Mouse (Mus musculus): ENCODE measurements at regions not wholly inside any gene's neighbourhood (a gene's known extent, or its start where the extent isn't known, plus 50 kb on each side); places are given as distances from the start of the nearest gene placed in this dataset.

GRCm38 (mm10) chr1:90343492-90343891 lies 139.7 kb downstream of the Ackr3 start:
- DNase-seq (ENCODE audit: low spot score) = no peak

- DNase-seq (ENCODE audit: low spot score) = no peak
Measured at GRCm38 (mm10) chr1:90347032-90347431, 143.3 kb downstream of the Ackr3 start.

GRCm38 (mm10) chr1:90349611-90350010 lies 145.8 kb downstream of the Ackr3 start:
- DNase-seq (ENCODE audit: low spot score) = no peak

- DNase-seq (ENCODE audit: low spot score) = no peak
Measured at GRCm38 (mm10) chr1:90353325-90353724, 149.5 kb downstream of the Ackr3 start.

GRCm38 (mm10) chr1:90356567-90356966 lies 152.8 kb downstream of the Ackr3 start:
- no peak for DNase-seq (ENCODE audit: low spot score)

- DNase-seq (ENCODE audit: low spot score) = no peak
Measured at GRCm38 (mm10) chr1:90357391-90357790, 153.6 kb downstream of the Ackr3 start.

GRCm38 (mm10) chr1:90358971-90359370 lies 155.2 kb downstream of the Ackr3 start:
- DNase-seq (ENCODE audit: low spot score) = peak; percentile 36

GRCm38 (mm10) chr1:90360065-90360464 lies 156.3 kb downstream of the Ackr3 start:
- DNase-seq (ENCODE audit: low spot score) = peak; percentile 24

- DNase-seq (ENCODE audit: low spot score) = peak; percentile 38
Measured at GRCm38 (mm10) chr1:90364444-90364843, 160.7 kb downstream of the Ackr3 start.

GRCm38 (mm10) chr1:90368581-90368980 lies 164.8 kb downstream of the Ackr3 start:
- DNase-seq (ENCODE audit: low spot score) = peak; percentile 23

GRCm38 (mm10) chr1:90369287-90369686 lies 165.5 kb downstream of the Ackr3 start:
- no peak for DNase-seq (ENCODE audit: low spot score)

GRCm38 (mm10) chr1:90370766-90371165 lies 167.0 kb downstream of the Ackr3 start:
- no peak for DNase-seq (ENCODE audit: low spot score)

- DNase-seq (ENCODE audit: low spot score) = no peak
Measured at GRCm38 (mm10) chr1:90373001-90373400, 169.2 kb downstream of the Ackr3 start.

- no peak for DNase-seq (ENCODE audit: low spot score)
Measured at GRCm38 (mm10) chr1:90374517-90374916, 170.7 kb downstream of the Ackr3 start.

GRCm38 (mm10) chr1:90380034-90380705 lies 176.4 kb downstream of the Ackr3 start:
- DNase-seq (ENCODE audit: low spot score) = no peak

- DNase-seq (ENCODE audit: low spot score) = no peak
Measured at GRCm38 (mm10) chr1:90382941-90383470, 179.2 kb downstream of the Ackr3 start.

- DNase-seq (ENCODE audit: low spot score) = no peak
Measured at GRCm38 (mm10) chr1:90385024-90385423, 181.2 kb downstream of the Ackr3 start.

- DNase-seq (ENCODE audit: low spot score) = no peak
Measured at GRCm38 (mm10) chr1:90386792-90387191, 183.0 kb downstream of the Ackr3 start.

GRCm38 (mm10) chr1:90390422-90390821 lies 186.6 kb downstream of the Ackr3 start:
- DNase-seq (ENCODE audit: low spot score) = no peak

- no peak for DNase-seq (ENCODE audit: low spot score)
Measured at GRCm38 (mm10) chr1:90393861-90394260, 190.1 kb downstream of the Ackr3 start.

- no peak for DNase-seq (ENCODE audit: low spot score)
Measured at GRCm38 (mm10) chr1:90395331-90396016, 191.7 kb downstream of the Ackr3 start.

- DNase-seq (ENCODE audit: low spot score) = no peak
Measured at GRCm38 (mm10) chr1:90396660-90397059, 192.9 kb downstream of the Ackr3 start.

- no peak for DNase-seq (ENCODE audit: low spot score)
Measured at GRCm38 (mm10) chr1:90397355-90397754, 193.6 kb downstream of the Ackr3 start.

All from heart, adult 8-10 months (tissue).